Mouse (Mus musculus) forebrain, embryonic 11.5 days (tissue): Measurements from ENCODE around the gene D430042O09Rik. TPM values are rescaled to one million over a fixed set of nuclear protein-coding genes. Genes with fewer than 3 reads are reported as not detected.
"Not testable (repeated sequence)": the region's sequence is repeated elsewhere in the genome, so short reads cannot be mapped to it uniquely, and the experiment has no call there.

Experiments
- ATAC-seq: fragments of 200-750 bp; cut with Nextera tagmentation; replicated peaks from 2 replicates; pipeline ENCODE4 v1.8.0; 2017; ENCODE audit warnings: moderate TSS enrichment; ENCODE audit not compliant: low FRiP score
- DNase-seq: peaks from one replicate; pipeline ENCODE4 v3.0.0-alpha.2; 2017; ENCODE audit warnings: low spot score
- H3K27ac ChIP-seq: fragments of 300-500 bp; sonication (generic); 2 replicates; pipeline ENCODE4 v1.5.1; 2014; ENCODE audit warnings: low read depth, low read length
- H3K27me3 ChIP-seq: fragments of 300-500 bp; sonication (generic); 2 replicates; pipeline ENCODE4 v1.6.1; 2014; ENCODE audit warnings: mild to moderate bottlenecking, low read length, mixed read lengths; ENCODE audit not compliant: control insufficient read depth, insufficient read depth
- H3K36me3 ChIP-seq: fragments of 300-500 bp; sonication (generic); 2 replicates; pipeline ENCODE4 v1.6.1; 2014; ENCODE audit warnings: mild to moderate bottlenecking, low read length, moderate library complexity, mixed read lengths; ENCODE audit not compliant: control insufficient read depth, insufficient read depth
- H3K4me1 ChIP-seq: fragments of 300-500 bp; sonication (generic); replicated peaks from 2 replicates; pipeline ENCODE4 v1.6.1; 2014; ENCODE audit warnings: low read length, mixed read lengths; ENCODE audit not compliant: control insufficient read depth, insufficient read depth
- H3K4me2 ChIP-seq: fragments of 300-500 bp; sonication (generic); 2 replicates; pipeline ENCODE4 v1.6.1; 2014; ENCODE audit warnings: low read depth, mild to moderate bottlenecking, low read length, moderate library complexity, mixed read lengths; ENCODE audit not compliant: severe bottlenecking
- H3K4me3 ChIP-seq: fragments of 300-500 bp; sonication (generic); 2 replicates; pipeline ENCODE4 v1.5.1; 2014; ENCODE audit warnings: low read depth, low read length
- H3K9ac ChIP-seq: fragments of 300-500 bp; sonication (generic); 2 replicates; pipeline ENCODE4 v1.6.1; 2014; ENCODE audit warnings: low read length
- H3K9me3 ChIP-seq: fragments of 300-500 bp; sonication (generic); 2 replicates; pipeline ENCODE4 v1.6.1; 2016; ENCODE audit warnings: low read length, mixed read lengths; ENCODE audit not compliant: control insufficient read depth
- WGBS: fragments of 180-500 bp; shearing (Covaris S2); extraction: QIAGEN DNeasy Blood & Tissue Kit; methylation state at CpG from one replicate; pipeline ENCODE4 v1.1.7; 2014; 5-methylcytosine and 5-hydroxymethylcytosine counted together
- polyA plus RNA-seq: library from polyadenylated mRNA; unstranded; fragments of >200 nt; fragmentation: Nextera tagmentation; extraction: Ambion mirVana; gene quantifications from 2 replicates; pipeline ENCODE4 v1.2.1, GENCODE M21; 2014

The D430042O09Rik gene
- polyA plus RNA-seq, 1 experiment from 2014 or later: 12.1 TPM

GRCm38 (mm10) chr7:125702791-125703190, 4.9 kb upstream of the D430042O09Rik start:
- DNase-seq: no peak
- no peak for ATAC-seq
- no peaks in the 10 kb centered on the region for H3K27me3 ChIP-seq
- no peak overlapping the region for H3K27ac ChIP-seq
- H3K4me3 ChIP-seq: no peak overlapping the region
- H3K4me2 ChIP-seq: no peak overlapping the region
- H3K36me3 ChIP-seq: peaks cover 37% of the 10 kb centered on the region
- no peak overlapping the region for H3K9ac ChIP-seq
- peaks cover 5% of the 10 kb centered on the region; the same call in 1 of the 2 replicates for H3K9me3 ChIP-seq
- H3K4me1 ChIP-seq: peaks cover 3% of the 10 kb centered on the region; the same call in 1 of the 2 replicates
- 97% methylated on average over 1 of the region's 1 CpGs for WGBS

GRCm38 (mm10) chr7:125707186-125707585, 502 bp upstream of the D430042O09Rik start:
- 1% methylated on average over 24 of the region's 24 CpGs for WGBS
- Histone ChIP-seq H3K4me1 (peaks cover 5% of the 10 kb centered on the region; the same call in 1 of the 2 replicates), H3K36me3 (peaks cover 7% of the 10 kb centered on the region; the same call in 1 of the 2 replicates), H3K4me3 (peak overlapping the region; percentile 89), H3K9ac (peak overlapping the region; percentile 93), H3K27ac (peak overlapping the region; percentile 74), H3K27me3 (no peaks in the 10 kb centered on the region), H3K4me2 (peak overlapping the region; percentile 70), H3K9me3 (no peaks in the 10 kb centered on the region)
- ATAC-seq: peak; percentile 84
- peak; percentile 87 for DNase-seq

- no peak overlapping the region for H3K27ac ChIP-seq
- WGBS: 2% methylated on average over 15 of the region's 15 CpGs
- no peak for DNase-seq
Measured at GRCm38 (mm10) chr7:125708100-125708499, 412 bp downstream of the D430042O09Rik start.

GRCm38 (mm10) chr7:125713542-125714055, 5.9 kb downstream of the D430042O09Rik start:
- H3K9ac ChIP-seq, H3K9me3 ChIP-seq, ATAC-seq, H3K27ac ChIP-seq, DNase-seq, H3K4me1 ChIP-seq, H3K27me3 ChIP-seq, H3K36me3 ChIP-seq, H3K4me3 ChIP-seq, H3K4me2 ChIP-seq: not testable (repeated sequence)
- WGBS: 96% methylated on average over 6 of the region's 7 CpGs

More at GRCm38 (mm10) chr7:125708100-125708499, 412 bp downstream of the D430042O09Rik start:
- Histone ChIP-seq H3K9ac (peak overlapping the region; percentile 87), H3K9me3 (no peaks in the 10 kb centered on the region), H3K4me2 (peak overlapping the region; percentile 82), H3K27me3 (no peaks in the 10 kb centered on the region), H3K4me3 (peak overlapping the region; percentile 89), H3K36me3 (peaks cover 2% of the 10 kb centered on the region; the same call in 1 of the 2 replicates), H3K4me1 (peaks cover 5% of the 10 kb centered on the region; the same call in 1 of the 2 replicates)
- no peak for ATAC-seq

GRCm38 (mm10) chr7:125714803-125715202, 7.1 kb downstream of the D430042O09Rik start:
- Histone ChIP-seq H3K27me3 (no peaks in the 10 kb centered on the region), H3K9me3 (no peaks in the 10 kb centered on the region), H3K36me3 (no peaks in the 10 kb centered on the region), H3K27ac (no peak overlapping the region), H3K9ac (no peak overlapping the region), H3K4me2 (no peak overlapping the region), H3K4me3 (no peak overlapping the region), H3K4me1 (no peaks in the 10 kb centered on the region)
- DNase-seq: no peak
- 89% methylated on average over 3 of the region's 3 CpGs for WGBS
- ATAC-seq: no peak

- Histone ChIP-seq H3K27me3 (no peaks in the 10 kb centered on the region), H3K36me3 (no peaks in the 10 kb centered on the region), H3K27ac (no peak overlapping the region), H3K9me3 (no peaks in the 10 kb centered on the region), H3K9ac (no peak overlapping the region), H3K4me1 (no peaks in the 10 kb centered on the region), H3K4me2 (no peak overlapping the region), H3K4me3 (no peak overlapping the region)
- DNase-seq (no peak), ATAC-seq (no peak)
- 67% methylated on average over 2 of the region's 2 CpGs for WGBS
Measured at GRCm38 (mm10) chr7:125716724-125717123, 9.0 kb downstream of the D430042O09Rik start.

GRCm38 (mm10) chr7:125717612-125718011, 9.9 kb downstream of the D430042O09Rik start:
- Histone ChIP-seq H3K9me3 (no peaks in the 10 kb centered on the region), H3K36me3 (no peaks in the 10 kb centered on the region), H3K9ac (no peak overlapping the region), H3K27me3 (no peaks in the 10 kb centered on the region), H3K4me2 (no peak overlapping the region), H3K27ac (no peak overlapping the region), H3K4me1 (no peaks in the 10 kb centered on the region), H3K4me3 (no peak overlapping the region)
- ATAC-seq (no peak), DNase-seq (no peak)

- Histone ChIP-seq H3K36me3 (no peaks in the 10 kb centered on the region), H3K27ac (no peak overlapping the region), H3K4me3 (no peak overlapping the region), H3K4me1 (no peaks in the 10 kb centered on the region), H3K9ac (no peak overlapping the region), H3K9me3 (no peaks in the 10 kb centered on the region), H3K27me3 (no peaks in the 10 kb centered on the region), H3K4me2 (no peak overlapping the region)
- DNase-seq: no peak
- no peak for ATAC-seq
- 82% methylated on average over 5 of the region's 5 CpGs for WGBS
Measured at GRCm38 (mm10) chr7:125720370-125720769, 12.7 kb downstream of the D430042O09Rik start.

GRCm38 (mm10) chr7:125721033-125721432, 13.3 kb downstream of the D430042O09Rik start:
- Histone ChIP-seq H3K36me3 (no peaks in the 10 kb centered on the region), H3K4me1 (no peaks in the 10 kb centered on the region), H3K27me3 (no peaks in the 10 kb centered on the region), H3K4me3 (no peak overlapping the region), H3K4me2 (no peak overlapping the region), H3K27ac (no peak overlapping the region), H3K9ac (no peak overlapping the region), H3K9me3 (no peaks in the 10 kb centered on the region)
- DNase-seq (no peak), ATAC-seq (no peak)
- 86% methylated on average over 4 of the region's 4 CpGs for WGBS
